Mouse (Mus musculus): ENCODE results near the gene L3mbtl3.

L3mbtl3 gene

GRCm38 (mm10) chr10:26333966-26334365 is 41.8 kb downstream of the L3mbtl3 start:
- DNase-seq = no peak

- no peak for DNase-seq
These were observed 43.0 kb downstream of the L3mbtl3 start for GRCm38 (mm10) chr10:26332781-26333180.

- no peak for DNase-seq
These were observed 46.9 kb downstream of the L3mbtl3 start for GRCm38 (mm10) chr10:26328843-26329242.

- DNase-seq = no peak
These were observed 47.9 kb downstream of the L3mbtl3 start for GRCm38 (mm10) chr10:26327691-26328542.

GRCm38 (mm10) chr10:26327291-26327690 is 48.5 kb downstream of the L3mbtl3 start:
- DNase-seq = no peak

GRCm38 (mm10) chr10:26325320-26325719 is 50.5 kb downstream of the L3mbtl3 start:
- no peak for DNase-seq

- no peak for DNase-seq
These were observed 53.3 kb downstream of the L3mbtl3 start for GRCm38 (mm10) chr10:26322344-26323051.

GRCm38 (mm10) chr10:26320679-26321078 is 55.1 kb downstream of the L3mbtl3 start:
- DNase-seq = no peak

- no peak for DNase-seq
These were observed 61.4 kb downstream of the L3mbtl3 start for GRCm38 (mm10) chr10:26314327-26314726.

GRCm38 (mm10) chr10:26303485-26303884 is 72.3 kb downstream of the L3mbtl3 start:
- DNase-seq = no peak

- DNase-seq = no peak
These were observed 73.4 kb downstream of the L3mbtl3 start for GRCm38 (mm10) chr10:26302336-26302735.

- DNase-seq = no peak
These were observed 78.1 kb downstream of the L3mbtl3 start for GRCm38 (mm10) chr10:26297626-26298025.

GRCm38 (mm10) chr10:26297200-26297599 is 78.6 kb downstream of the L3mbtl3 start:
- DNase-seq = no peak

- DNase-seq = no peak
These were observed 88.6 kb downstream of the L3mbtl3 start for GRCm38 (mm10) chr10:26287136-26287535.

- no peak for DNase-seq
These were observed 95.8 kb downstream of the L3mbtl3 start for GRCm38 (mm10) chr10:26280009-26280408.

GRCm38 (mm10) chr10:26275414-26275813 is 100.4 kb downstream of the L3mbtl3 start:
- no peak for DNase-seq

- DNase-seq = no peak
These were observed 111.9 kb downstream of the L3mbtl3 start for GRCm38 (mm10) chr10:26263744-26264459.

GRCm38 (mm10) chr10:26259908-26260307 is 115.9 kb downstream of the L3mbtl3 start:
- no peak for DNase-seq

- DNase-seq = no peak
These were observed 126.2 kb downstream of the L3mbtl3 start for GRCm38 (mm10) chr10:26249426-26250165.

- no peak for DNase-seq
These were observed 131.3 kb downstream of the L3mbtl3 start for GRCm38 (mm10) chr10:26244466-26244865.

GRCm38 (mm10) chr10:26243203-26243602 is 132.6 kb downstream of the L3mbtl3 start:
- DNase-seq = no peak

GRCm38 (mm10) chr10:26239090-26239489 is 136.7 kb downstream of the L3mbtl3 start:
- DNase-seq = no peak

GRCm38 (mm10) chr10:26238559-26238958 is 137.2 kb downstream of the L3mbtl3 start:
- DNase-seq = no peak

Data from kidney, adult 11 months (tissue).